Mouse (Mus musculus) limb, embryonic 10.5 days (tissue): ENCODE measurements around the gene Pitpnm2. TPM values are rescaled to one million over a fixed set of nuclear protein-coding genes. Genes with fewer than 3 reads are reported as not detected.
A peak's percentile ranks its signal among the peaks of the same experiment; 100 is the strongest.

Experiments used
- DNase-seq: peaks from one replicate; pipeline ENCODE4 v3.0.0-alpha.2; 2017; ENCODE audit warnings: low spot score
- H3K27ac ChIP-seq: fragments of 300-500 bp; sonication (generic); 2 replicates; pipeline ENCODE4 v1.5.1; 2016; ENCODE audit warnings: mild to moderate bottlenecking
- H3K27me3 ChIP-seq: fragments of 300-500 bp; sonication (generic); 2 replicates; pipeline ENCODE4 v1.6.1; 2016; ENCODE audit warnings: low read depth, mild to moderate bottlenecking; ENCODE audit not compliant: poor library complexity, severe bottlenecking
- H3K36me3 ChIP-seq: fragments of 300-500 bp; sonication (generic); 2 replicates; pipeline ENCODE4 v1.6.1; 2016; ENCODE audit warnings: mild to moderate bottlenecking, moderate library complexity
- H3K4me1 ChIP-seq: fragments of 300-500 bp; sonication (generic); 2 replicates; pipeline ENCODE4 v1.6.1; 2016
- H3K4me3 ChIP-seq: fragments of 300-500 bp; sonication (generic); 2 replicates; pipeline ENCODE4 v1.5.1; 2016; ENCODE audit warnings: mild to moderate bottlenecking, moderate library complexity
- H3K9me3 ChIP-seq: fragments of 300-500 bp; sonication (generic); replicated peaks from 2 replicates; pipeline ENCODE4 v1.6.1; 2016; ENCODE audit warnings: mild to moderate bottlenecking
- WGBS: fragments of 180-500 bp; shearing (Covaris S2); methylation state at CpG from one replicate; pipeline ENCODE4 v1.1.7; 2016; 5-methylcytosine and 5-hydroxymethylcytosine counted together
- polyA plus RNA-seq: library from polyadenylated mRNA; unstranded; fragments of >200 nt; fragmentation: Nextera tagmentation; extraction: Ambion mirVana; gene quantifications from 2 replicates; pipeline ENCODE4 v1.2.1, GENCODE M21; 2016

Pitpnm2 gene
- polyA plus RNA-seq, 1 experiment from 2014 or later: 2.0 TPM

DNA sequence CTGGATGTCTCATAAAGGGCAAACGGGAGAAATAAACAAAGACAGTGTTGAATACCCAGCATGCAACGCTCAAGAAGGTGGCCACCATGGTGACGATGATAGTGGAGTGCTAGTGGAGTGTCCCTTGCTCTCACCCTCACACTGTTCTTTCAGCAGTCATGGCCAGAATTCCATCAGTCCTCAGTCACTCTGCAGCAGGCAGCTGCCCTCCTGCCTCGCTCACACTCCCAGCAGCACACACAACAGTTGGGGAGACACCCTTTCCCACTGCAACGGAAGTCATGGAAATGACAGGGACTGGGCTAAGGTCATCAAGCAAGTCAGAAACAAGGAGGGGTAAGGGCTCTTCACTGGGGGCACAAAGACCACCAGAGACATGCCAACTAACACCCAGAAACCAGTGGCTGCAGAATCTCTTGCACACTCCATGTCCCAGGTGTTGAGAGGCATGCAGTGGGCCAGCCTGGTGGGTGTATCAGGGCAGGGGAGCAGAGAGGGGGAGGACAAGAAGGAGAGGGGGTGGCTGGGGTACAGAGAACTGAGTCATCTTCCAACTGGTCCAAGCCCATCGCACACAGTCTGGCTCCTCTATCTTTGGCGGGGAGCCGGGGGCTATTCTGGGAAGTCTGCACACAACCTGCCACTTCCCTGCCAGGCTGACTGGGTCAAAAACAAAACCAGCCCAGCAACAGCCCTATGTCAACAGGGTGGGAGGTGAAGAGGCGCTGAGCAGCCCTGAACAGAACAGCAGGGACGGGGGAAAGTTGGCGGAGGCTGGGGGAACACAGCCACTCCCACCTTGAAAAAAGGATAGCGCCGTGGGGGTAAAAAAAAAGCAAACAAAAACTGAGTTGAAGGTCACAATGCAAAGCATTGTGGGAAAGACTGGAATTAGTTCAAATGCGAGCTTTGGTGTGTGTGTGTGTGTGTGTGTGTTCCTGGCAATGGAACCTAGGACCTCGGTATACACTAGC lies 76.3 kb downstream of the Pitpnm2 start:
- Histone ChIP-seq H3K27ac (no peak overlapping the region), H3K4me3 (no peak overlapping the region)
- WGBS: 89% methylated on average over 15 of the region's 15 CpGs

GRCm38 (mm10) chr5:124172246-124172645 lies 77.3 kb downstream of the Pitpnm2 start:
- WGBS: 89% methylated on average over 4 of the region's 4 CpGs
- Histone ChIP-seq H3K4me3 (no peak overlapping the region), H3K9me3 (no peaks in the 10 kb centered on the region), H3K27ac (0 out of 2 replicates have a peak overlapping the region, but pooled peaks have one; percentile 1), H3K4me1 (peaks cover 48% of the 10 kb centered on the region), H3K36me3 (no peaks in the 10 kb centered on the region), H3K27me3 (no peaks in the 10 kb centered on the region)
- no peak for DNase-seq

More for the DNA sequence above, 76.3 kb downstream of the Pitpnm2 start:
- H3K4me1 ChIP-seq: peaks cover 43% of the 10 kb centered on the region
- H3K9me3 ChIP-seq: no peaks in the 10 kb centered on the region
- H3K27me3 ChIP-seq: no peaks in the 10 kb centered on the region
- DNase-seq: no peak
- no peaks in the 10 kb centered on the region for H3K36me3 ChIP-seq

- Histone ChIP-seq H3K4me3 (no peak overlapping the region), H3K27me3 (no peaks in the 10 kb centered on the region), H3K9me3 (no peaks in the 10 kb centered on the region), H3K27ac (0 out of 2 replicates have a peak overlapping the region, but pooled peaks have one; percentile 1), H3K36me3 (no peaks in the 10 kb centered on the region), H3K4me1 (peaks cover 48% of the 10 kb centered on the region)
- DNase-seq: no peak
- WGBS: 87% methylated on average over 9 of the region's 9 CpGs
These were observed 77.8 kb downstream of the Pitpnm2 start for GRCm38 (mm10) chr5:124171781-124172180.

DNA sequence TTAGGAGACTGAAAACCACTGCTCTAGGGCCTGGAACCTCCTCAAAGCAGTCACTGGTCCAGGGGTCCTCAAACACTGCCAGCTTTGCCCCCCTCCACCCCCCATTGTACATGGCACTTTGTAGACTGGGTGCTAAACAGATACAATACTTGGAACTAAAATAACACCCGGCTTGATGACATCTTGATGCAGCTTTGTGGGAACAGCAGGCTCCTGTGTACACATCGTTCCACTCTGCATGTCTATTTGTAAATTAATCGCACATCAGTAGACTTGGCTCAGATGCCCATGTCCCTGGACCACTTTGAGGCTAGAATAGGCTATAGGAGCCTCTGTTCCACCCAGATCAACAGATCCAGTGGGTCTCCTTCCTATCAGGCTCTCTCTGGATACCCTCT lies 80.3 kb downstream of the Pitpnm2 start:
- no peak for DNase-seq
- Histone ChIP-seq H3K4me3 (no peak overlapping the region), H3K4me1 (peaks cover 58% of the 10 kb centered on the region), H3K9me3 (no peaks in the 10 kb centered on the region), H3K27ac (no peak overlapping the region), H3K27me3 (no peaks in the 10 kb centered on the region), H3K36me3 (no peaks in the 10 kb centered on the region)
- WGBS: 90% methylated on average over 3 of the region's 3 CpGs

DNA sequence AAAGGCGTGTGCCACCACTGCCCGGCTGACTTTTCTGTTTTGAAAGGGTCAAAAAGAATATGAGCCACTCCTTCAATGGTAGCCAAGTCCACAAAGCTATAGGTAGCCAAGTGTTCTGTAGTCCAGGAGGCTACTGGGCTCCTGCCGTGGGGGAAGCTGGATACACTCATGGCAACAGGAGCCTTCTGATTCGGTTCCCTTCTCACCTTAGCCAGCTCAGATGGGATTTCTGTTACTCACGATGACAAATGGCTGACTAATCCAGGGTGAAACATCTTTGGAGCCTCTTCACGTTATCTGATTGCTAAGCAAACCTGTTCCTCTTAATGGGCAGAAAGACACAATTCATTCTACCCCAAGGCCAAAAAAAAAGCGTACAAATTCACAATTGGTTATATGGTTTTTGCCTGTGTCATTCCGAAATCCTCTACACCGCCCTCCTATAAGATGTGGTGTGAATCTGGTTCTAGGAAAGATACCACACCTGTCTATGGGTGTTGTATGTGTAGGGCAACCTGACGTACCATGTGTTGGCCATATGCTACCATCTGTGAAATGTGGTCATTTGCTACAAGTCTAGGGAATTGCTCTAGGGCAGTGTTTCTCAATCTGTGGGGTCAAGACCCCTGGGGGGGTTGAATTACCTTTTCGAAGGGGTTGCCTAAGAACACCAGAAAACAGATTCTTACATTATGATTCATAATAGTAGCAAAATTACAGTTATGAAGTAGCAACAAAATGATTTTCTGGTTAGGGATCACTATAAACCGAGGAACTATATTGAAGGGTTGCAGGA lies 80.9 kb downstream of the Pitpnm2 start:
- Histone ChIP-seq H3K4me3 (no peak overlapping the region), H3K27ac (no peak overlapping the region), H3K36me3 (no peaks in the 10 kb centered on the region), H3K4me1 (peaks cover 61% of the 10 kb centered on the region), H3K9me3 (no peaks in the 10 kb centered on the region), H3K27me3 (no peaks in the 10 kb centered on the region)
- no peak for DNase-seq
- 80% methylated on average over 12 of the region's 12 CpGs for WGBS

GRCm38 (mm10) chr5:124167621-124168020 lies 81.9 kb downstream of the Pitpnm2 start:
- DNase-seq: no peak
- Histone ChIP-seq H3K4me3 (no peak overlapping the region), H3K36me3 (no peaks in the 10 kb centered on the region), H3K27me3 (no peaks in the 10 kb centered on the region), H3K4me1 (peaks cover 71% of the 10 kb centered on the region), H3K27ac (peak overlapping the region; percentile 54; the same call in 1 of the 2 replicates), H3K9me3 (no peaks in the 10 kb centered on the region)
- 57% methylated on average over 10 of the region's 10 CpGs for WGBS

DNA sequence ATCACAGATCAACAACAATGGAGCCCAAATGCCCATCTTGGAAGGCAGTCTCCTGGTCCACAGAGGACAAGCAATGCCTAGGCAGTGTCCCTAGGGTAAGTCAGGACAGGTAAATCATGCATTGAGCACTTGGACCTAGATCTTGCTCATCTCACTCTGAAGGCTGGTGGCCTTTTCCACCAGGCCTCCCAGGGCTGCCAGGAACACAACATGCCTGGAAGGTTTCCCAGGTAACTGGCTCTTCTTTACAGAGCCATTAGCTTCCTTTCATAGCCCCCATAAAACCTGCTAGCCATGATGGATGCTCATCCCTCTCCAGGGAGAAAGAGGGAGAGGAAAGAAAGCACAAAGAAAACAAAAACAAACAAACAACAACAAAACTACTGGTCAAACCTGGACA lies 82.8 kb downstream of the Pitpnm2 start:
- peaks cover 80% of the 10 kb centered on the region for H3K4me1 ChIP-seq
- H3K9me3 ChIP-seq: no peaks in the 10 kb centered on the region
- H3K36me3 ChIP-seq: no peaks in the 10 kb centered on the region
- no peaks in the 10 kb centered on the region for H3K27me3 ChIP-seq
- peak overlapping the region; percentile 23; the same call in 1 of the 2 replicates for H3K27ac ChIP-seq
- no peak overlapping the region for H3K4me3 ChIP-seq
- no peak for DNase-seq

DNA sequence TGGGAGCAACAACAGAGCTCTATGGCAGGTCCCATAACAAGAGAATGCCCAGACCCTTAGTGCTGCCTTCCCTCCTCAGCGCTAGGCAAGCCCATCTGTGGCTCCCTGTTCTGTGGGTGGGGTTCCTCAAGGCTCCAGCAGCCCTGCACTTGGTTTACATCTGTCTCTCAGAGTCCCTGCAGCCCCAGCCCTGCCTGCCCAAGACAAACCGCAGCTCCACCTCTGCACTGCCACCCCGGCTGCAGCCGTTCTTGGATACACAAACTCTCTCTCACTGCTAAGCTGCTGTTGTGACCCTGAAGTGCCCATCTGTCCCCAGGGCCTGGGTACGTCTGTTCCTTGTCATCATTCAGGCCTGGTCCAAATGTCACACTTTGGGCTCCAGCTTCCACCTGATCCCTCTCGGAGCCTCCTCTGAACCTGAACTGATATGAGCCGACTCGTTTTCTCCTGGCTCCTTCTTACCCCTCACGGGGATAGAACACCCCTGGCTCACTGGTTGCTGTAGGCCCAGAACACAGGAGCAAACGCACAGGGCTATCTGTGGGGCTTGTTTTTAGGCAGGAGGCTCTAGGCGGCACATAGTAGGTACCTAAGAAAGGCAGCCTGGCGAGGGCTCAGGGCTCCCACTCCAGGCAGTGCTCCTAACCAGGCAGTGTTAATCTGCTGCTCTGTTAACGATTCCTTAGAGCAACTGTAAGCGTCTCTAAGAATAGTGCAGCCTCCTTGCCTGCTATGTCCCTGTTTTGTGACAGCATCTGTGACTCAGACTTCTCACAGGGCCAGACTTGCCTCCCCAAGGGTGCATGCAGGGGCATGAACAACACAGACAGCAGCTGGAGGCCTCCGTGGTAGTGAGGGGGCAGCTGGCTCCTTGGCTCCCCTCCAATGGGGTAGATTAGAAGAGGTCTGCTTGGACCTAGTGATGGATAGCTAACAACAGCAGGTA lies 83.7 kb downstream of the Pitpnm2 start:
- Histone ChIP-seq H3K4me3 (no peak overlapping the region), H3K27me3 (no peaks in the 10 kb centered on the region), H3K4me1 (peaks cover 81% of the 10 kb centered on the region), H3K36me3 (no peaks in the 10 kb centered on the region), H3K9me3 (no peaks in the 10 kb centered on the region), H3K27ac (peak overlapping the region; percentile 56)
- peak; percentile 48 for DNase-seq
- 48% methylated on average over 15 of the region's 15 CpGs for WGBS

- H3K36me3 ChIP-seq: no peaks in the 10 kb centered on the region
- peaks cover 85% of the 10 kb centered on the region for H3K4me1 ChIP-seq
- 84% methylated on average over 11 of the region's 11 CpGs for WGBS
- H3K27ac ChIP-seq: no peak overlapping the region
- H3K27me3 ChIP-seq: no peaks in the 10 kb centered on the region
- no peaks in the 10 kb centered on the region for H3K9me3 ChIP-seq
- no peak for DNase-seq
- no peak overlapping the region for H3K4me3 ChIP-seq
These were observed 86.1 kb downstream of the Pitpnm2 start for GRCm38 (mm10) chr5:124163445-124163844.

DNA sequence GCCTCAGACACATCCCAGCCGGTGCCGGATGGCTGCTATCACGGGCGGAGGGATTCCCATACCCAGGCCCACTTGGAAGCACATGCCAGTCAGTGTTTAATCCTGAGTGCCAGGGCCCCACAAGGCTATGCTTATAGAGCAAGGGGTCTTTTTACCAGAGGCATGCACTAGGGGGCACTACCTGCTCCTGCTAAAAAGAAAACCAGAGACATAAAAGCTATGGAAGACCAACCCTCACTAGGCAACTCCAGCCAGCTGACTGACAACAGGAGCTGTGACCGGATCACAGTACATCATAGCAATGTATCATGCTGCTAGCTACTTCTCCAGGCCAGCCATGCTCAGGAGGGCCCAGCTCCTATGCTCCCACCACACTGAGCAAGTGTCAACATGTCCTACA lies 87.0 kb downstream of the Pitpnm2 start:
- no peaks in the 10 kb centered on the region for H3K9me3 ChIP-seq
- H3K36me3 ChIP-seq: no peaks in the 10 kb centered on the region
- peaks cover 78% of the 10 kb centered on the region for H3K4me1 ChIP-seq
- WGBS: 62% methylated on average over 5 of the region's 5 CpGs
- DNase-seq: peak; percentile 53
- H3K27ac ChIP-seq: no peak overlapping the region
- H3K4me3 ChIP-seq: no peak overlapping the region
- H3K27me3 ChIP-seq: no peaks in the 10 kb centered on the region

- Histone ChIP-seq H3K36me3 (no peaks in the 10 kb centered on the region), H3K4me1 (peaks cover 70% of the 10 kb centered on the region), H3K9me3 (no peaks in the 10 kb centered on the region), H3K4me3 (no peak overlapping the region), H3K27ac (no peak overlapping the region), H3K27me3 (no peaks in the 10 kb centered on the region)
- WGBS: 36% methylated on average over 10 of the region's 10 CpGs
- no peak for DNase-seq
These were observed 87.7 kb downstream of the Pitpnm2 start for GRCm38 (mm10) chr5:124161831-124162230.

GRCm38 (mm10) chr5:124159453-124159852 lies 90.1 kb downstream of the Pitpnm2 start:
- H3K36me3 ChIP-seq: no peaks in the 10 kb centered on the region
- peaks cover 46% of the 10 kb centered on the region for H3K4me1 ChIP-seq
- no peaks in the 10 kb centered on the region for H3K9me3 ChIP-seq
- no peak overlapping the region for H3K4me3 ChIP-seq
- DNase-seq: peak; percentile 44
- 18% methylated on average over 7 of the region's 7 CpGs for WGBS
- peak overlapping the region; percentile 50 for H3K27ac ChIP-seq
- H3K27me3 ChIP-seq: no peaks in the 10 kb centered on the region
